Mouse (Mus musculus): ENCODE results near the gene Cfap77.

GRCm38 (mm10) chr2:28966151-28966795 lies 88.6 kb downstream of the Cfap77 start:
- TF ChIP-seq CTCF (IDR thresholded peaks at IDR 0.05; ENCODE audit: extremely low read depth, insufficient read length, insufficient replicate concordance, low read depth, low read length) (no peak), POLR2A (IDR thresholded peaks at IDR 0.05; ENCODE audit: low read depth, low read length) (no peak)

Measured in small intestine, adult 2 months (tissue).